Mouse (Mus musculus) bone marrow macrophage, adult 2 months (primary cell): ENCODE data around the gene Mdk. TPM values are rescaled to one million over a fixed set of nuclear protein-coding genes. Genes with fewer than 3 reads are reported as not detected.

Experiments
- H3K27ac ChIP-seq: 2 replicates; pipeline ENCODE4 v1.5.1; 2012; ENCODE audit warnings: low read depth, low read length; ENCODE audit not compliant: insufficient read depth
- H3K4me1 ChIP-seq: 2 replicates; pipeline ENCODE4 v1.6.1; 2012; ENCODE audit warnings: low read length; ENCODE audit not compliant: control insufficient read depth, insufficient read depth
- H3K4me3 ChIP-seq: 2 replicates; pipeline ENCODE4 v1.5.1; 2012; ENCODE audit warnings: mild to moderate bottlenecking, low read length, moderate library complexity; ENCODE audit not compliant: insufficient read depth
- CTCF ChIP-seq: IDR thresholded peaks from 2 replicates; pipeline ENCODE4 v1.5.1; 2012; ENCODE audit warnings: low read depth, mild to moderate bottlenecking, low read length, moderate library complexity
- POLR2A ChIP-seq: IDR thresholded peaks from 2 replicates; pipeline ENCODE4 v1.6.1; 2012; ENCODE audit warnings: mild to moderate bottlenecking, low read depth, low read length, borderline replicate concordance
- polyA plus RNA-seq: library from polyadenylated mRNA; stranded (reverse); fragments of >200 nt; gene quantifications from 2 replicates; pipeline ENCODE4 v1.2.4, GENCODE M21; 2012; ENCODE audit not compliant: missing spikeins, insufficient read depth, insufficient read length

Gene Mdk
- polyA plus RNA-seq, 1 experiment, result 3.4 TPM

GRCm38 (mm10) chr2:91967962-91968361 lies 35.9 kb upstream of the Mdk start:
- Histone ChIP-seq H3K27ac (peak overlapping the region; percentile 99), H3K4me1 (peaks cover 58% of the 10 kb centered on the region), H3K4me3 (no peak overlapping the region)
- TF ChIP-seq POLR2A (no peak), CTCF (no peak)

DNA sequence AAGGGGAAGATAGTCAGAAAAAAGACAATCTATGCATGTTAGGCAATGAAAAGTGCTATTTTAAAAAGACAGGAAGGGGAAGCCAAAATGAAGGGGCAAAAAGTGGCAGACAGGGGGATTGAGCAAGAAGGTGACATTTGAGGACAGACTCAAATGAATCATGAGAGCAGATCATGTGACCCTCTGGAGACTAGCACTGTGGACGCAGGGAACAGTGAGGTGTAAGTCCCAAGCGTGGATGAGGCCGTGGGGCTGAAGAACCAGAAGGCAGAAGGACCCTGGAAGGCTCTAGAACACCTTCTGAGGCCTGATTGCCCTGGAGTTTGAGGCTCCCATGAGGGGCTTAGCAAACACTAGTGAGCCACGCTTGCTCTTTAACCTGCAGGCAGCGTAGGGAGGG lies 34.3 kb upstream of the Mdk start:
- peak overlapping the region; percentile 99 for H3K27ac ChIP-seq
- TF ChIP-seq CTCF (no peak), POLR2A (no peak)
- H3K4me3 ChIP-seq, result no peak overlapping the region
- peaks cover 54% of the 10 kb centered on the region for H3K4me1 ChIP-seq

- TF ChIP-seq POLR2A, result no peak
- TF ChIP-seq CTCF, result no peak
- H3K4me1 ChIP-seq, result peaks cover 53% of the 10 kb centered on the region
- peak overlapping the region; percentile 99 for H3K27ac ChIP-seq
- peak overlapping the region; percentile 94 for H3K4me3 ChIP-seq
These were observed 33.3 kb upstream of the Mdk start for GRCm38 (mm10) chr2:91965417-91965816.

DNA sequence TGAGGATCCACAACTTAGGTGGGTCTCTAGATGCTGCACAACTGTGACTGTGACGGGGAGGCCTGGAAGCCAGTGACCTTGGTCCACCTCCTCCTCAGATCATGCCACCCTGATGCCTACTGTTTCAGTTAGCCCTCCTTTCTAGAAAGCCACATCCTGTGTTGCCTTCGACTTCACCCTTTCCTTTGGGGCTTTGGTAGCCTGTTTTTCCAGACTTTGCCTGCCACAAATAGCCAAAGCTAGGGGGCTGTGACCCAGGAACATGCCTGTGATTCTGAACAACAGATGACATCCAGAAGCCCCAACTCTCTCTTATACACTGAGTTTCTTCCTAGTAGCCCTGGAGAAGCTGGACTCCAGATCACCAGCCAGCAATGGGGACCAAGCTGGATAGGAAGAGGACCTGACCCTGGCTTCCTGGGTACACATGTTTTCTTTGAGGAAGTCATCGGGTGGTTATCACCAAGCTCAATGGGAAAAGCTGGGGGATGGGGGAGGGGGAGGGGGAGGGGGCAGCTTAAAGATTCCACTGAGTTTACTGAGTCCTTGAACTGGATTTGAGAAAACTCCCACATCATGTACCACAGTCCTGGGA lies 32.6 kb upstream of the Mdk start:
- Histone ChIP-seq H3K4me1 (peaks cover 53% of the 10 kb centered on the region), H3K4me3 (peak overlapping the region; percentile 94), H3K27ac (peak overlapping the region; percentile 99)
- TF ChIP-seq CTCF (no peak), POLR2A (no peak)

DNA sequence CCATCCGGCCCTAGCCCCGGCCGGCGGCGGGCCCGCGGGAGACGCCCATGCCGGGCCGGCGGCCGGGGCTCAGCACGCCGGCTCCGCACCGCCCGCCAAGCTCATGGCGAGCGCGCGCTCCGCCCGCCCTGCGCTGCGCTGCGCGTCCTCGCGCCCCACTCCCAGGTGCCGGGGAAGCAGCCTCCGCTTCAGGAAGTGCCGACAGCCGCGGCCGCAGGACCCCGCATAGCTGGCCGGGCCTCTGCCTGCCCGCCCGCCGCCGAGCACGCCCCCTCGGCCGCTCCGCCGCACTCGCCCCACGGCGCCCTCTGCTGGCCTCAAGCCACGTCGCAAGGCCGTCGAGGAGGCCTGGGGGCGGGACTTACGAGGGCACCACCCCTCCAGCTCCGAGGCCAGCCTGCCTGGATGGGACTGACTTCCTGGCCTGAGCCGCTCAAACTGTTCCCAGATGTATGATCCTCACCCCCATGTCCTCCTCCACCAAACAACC lies 31.4 kb upstream of the Mdk start:
- TF ChIP-seq CTCF (no peak), POLR2A (no peak)
- H3K4me3 ChIP-seq, result peak overlapping the region; percentile 94
- peaks cover 51% of the 10 kb centered on the region for H3K4me1 ChIP-seq
- H3K27ac ChIP-seq, result peak overlapping the region; percentile 99

- Histone ChIP-seq H3K27ac (peak overlapping the region; percentile 18), H3K4me1 (peaks cover 49% of the 10 kb centered on the region), H3K4me3 (peak overlapping the region; percentile 81)
- TF ChIP-seq POLR2A, result no peak
- TF ChIP-seq CTCF, result no peak
These were observed 30.8 kb upstream of the Mdk start for GRCm38 (mm10) chr2:91962864-91963401.

DNA sequence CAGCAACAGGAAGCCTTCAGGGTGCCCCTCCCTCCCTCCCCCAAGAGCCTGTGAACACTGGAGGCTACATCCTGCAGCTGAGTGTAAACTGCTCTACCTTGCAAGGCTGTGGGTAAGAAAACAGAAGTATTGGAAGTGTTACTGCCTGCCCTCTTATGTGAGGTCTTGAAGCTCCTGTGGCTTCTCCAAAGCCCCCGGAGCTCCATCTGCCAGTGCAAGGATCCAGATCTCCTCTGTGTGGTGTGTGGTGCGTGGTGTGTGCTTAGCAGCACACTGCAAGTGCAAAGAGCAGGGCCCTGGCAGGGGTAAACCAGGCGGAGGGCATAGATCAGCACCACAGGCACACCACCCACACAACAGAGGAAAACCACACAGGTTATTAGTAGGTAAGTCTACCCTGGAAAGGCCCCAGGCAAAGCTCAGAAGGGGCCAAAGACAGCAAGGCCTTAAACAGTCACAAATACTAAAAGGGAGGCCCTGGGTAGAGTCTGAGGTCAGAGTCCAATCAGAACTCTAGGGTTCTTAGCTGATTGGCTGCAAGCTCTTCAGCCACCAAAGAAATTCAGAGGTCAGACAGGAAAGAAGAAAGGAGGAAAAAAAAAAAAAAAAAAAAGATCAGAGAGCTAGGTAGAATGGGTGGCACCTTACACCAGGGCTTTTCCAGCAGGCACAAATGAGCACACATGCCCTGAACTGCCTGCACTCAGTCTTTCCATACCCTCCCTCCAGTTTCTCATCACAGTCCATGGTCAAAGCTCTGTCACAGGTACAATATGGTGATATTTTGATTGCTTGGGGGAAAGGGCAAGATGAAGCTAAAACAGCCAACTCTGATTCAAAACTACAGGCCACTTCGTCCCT lies 30.0 kb upstream of the Mdk start:
- peak overlapping the region; percentile 20; the same call in 1 of the 2 replicates for H3K27ac ChIP-seq
- peak overlapping the region; percentile 81 for H3K4me3 ChIP-seq
- TF ChIP-seq CTCF, result no peak
- TF ChIP-seq POLR2A, result no peak
- peaks cover 48% of the 10 kb centered on the region for H3K4me1 ChIP-seq

- no peak for TF ChIP-seq CTCF
- no peak for TF ChIP-seq POLR2A
- peaks cover 53% of the 10 kb centered on the region for H3K4me1 ChIP-seq
- no peak overlapping the region for H3K27ac ChIP-seq
- no peak overlapping the region for H3K4me3 ChIP-seq
These were observed 28.4 kb upstream of the Mdk start for GRCm38 (mm10) chr2:91960459-91960858.

DNA sequence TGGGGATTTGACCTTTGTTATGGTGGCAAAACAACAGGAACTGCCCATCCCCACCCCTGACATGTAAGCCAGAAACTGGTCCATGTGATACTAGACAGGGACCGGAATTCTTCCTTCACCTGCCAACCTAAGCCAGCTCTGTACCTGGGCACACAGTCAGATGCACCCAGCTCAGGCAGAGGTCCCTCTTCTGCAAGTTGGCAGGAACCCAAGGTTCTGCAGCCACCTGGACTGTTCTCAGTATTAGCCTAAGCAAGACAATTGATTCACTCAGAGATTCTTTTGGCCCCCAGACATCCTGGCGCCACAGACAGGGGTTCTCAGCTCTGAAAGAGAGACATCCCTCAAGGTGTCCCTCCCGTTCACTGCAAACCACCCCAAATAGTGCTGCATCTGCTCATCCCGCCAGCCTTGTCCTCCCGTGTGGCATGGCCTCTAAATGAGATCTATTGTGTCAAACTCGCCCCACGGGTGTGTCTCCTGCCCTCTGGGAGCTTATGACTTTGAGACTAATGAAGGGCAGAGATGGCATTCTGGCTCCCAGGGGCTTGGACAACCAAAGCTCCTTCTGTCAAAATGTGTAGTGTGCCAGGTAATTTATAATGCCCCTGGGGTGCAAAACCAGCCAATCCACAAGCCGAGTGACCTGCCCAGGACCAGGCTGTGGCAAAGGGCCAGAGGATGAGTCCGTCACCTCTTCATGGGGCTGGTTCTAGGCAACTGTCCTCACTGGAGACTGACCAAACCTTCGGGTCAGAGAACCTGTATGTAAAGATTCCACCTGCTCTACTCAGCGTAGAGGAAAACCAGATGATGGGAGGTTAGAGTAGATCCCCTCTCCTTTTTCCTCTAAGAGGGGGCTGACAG lies 27.7 kb upstream of the Mdk start:
- TF ChIP-seq POLR2A (no peak), CTCF (no peak)
- Histone ChIP-seq H3K4me1 (peaks cover 60% of the 10 kb centered on the region), H3K4me3 (no peak overlapping the region), H3K27ac (no peak overlapping the region)
